Mouse (Mus musculus): ENCODE measurements around the gene Fzd4.

The Fzd4 gene

DNA sequence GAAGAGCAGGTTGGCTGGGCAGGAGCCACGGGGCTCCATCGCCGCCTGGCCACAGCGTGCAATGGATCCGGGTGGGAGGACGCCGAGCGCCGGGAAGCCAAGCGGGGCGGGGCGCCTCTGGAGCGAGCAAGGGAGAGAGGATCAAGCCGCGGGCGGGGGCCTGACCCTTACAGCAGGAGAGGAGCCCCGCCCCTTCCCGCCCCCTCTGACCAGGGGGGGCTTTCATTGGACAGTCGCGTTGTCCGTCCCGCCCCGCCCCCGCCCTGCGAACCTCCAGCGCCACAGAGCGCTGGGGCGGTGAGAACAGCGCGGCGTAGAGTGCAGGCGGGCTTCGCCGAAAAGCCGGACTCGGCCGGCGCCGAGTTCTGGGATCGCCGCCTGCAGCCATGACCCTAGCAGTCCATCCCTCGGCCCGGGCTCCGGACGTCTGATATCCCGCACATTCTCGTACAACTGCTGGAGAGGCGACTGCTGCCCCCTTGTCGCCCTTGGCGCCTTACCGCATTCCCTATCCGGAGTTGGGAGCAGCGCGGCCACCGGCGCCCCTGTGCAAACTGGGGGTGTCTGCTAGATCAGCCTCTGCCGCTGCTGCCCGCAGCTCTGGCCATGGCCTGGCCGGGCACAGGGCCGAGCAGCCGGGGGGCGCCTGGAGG is at the start of gene Fzd4, which contains the start of gene Tmem135:
TSS of gene Fzd4 (plus strand) at position 275 of the 653 bp plus-strand sequence.
TSS of gene Tmem135 (minus strand) at position 142 of the 653 bp plus-strand sequence.
- in situ Hi-C loops (cut with MboI, MseI), result loop anchor here (5.0 kb wide), 1 partner anchor 242 kb away; no protein-coding TSS in a partner anchor

DNA sequence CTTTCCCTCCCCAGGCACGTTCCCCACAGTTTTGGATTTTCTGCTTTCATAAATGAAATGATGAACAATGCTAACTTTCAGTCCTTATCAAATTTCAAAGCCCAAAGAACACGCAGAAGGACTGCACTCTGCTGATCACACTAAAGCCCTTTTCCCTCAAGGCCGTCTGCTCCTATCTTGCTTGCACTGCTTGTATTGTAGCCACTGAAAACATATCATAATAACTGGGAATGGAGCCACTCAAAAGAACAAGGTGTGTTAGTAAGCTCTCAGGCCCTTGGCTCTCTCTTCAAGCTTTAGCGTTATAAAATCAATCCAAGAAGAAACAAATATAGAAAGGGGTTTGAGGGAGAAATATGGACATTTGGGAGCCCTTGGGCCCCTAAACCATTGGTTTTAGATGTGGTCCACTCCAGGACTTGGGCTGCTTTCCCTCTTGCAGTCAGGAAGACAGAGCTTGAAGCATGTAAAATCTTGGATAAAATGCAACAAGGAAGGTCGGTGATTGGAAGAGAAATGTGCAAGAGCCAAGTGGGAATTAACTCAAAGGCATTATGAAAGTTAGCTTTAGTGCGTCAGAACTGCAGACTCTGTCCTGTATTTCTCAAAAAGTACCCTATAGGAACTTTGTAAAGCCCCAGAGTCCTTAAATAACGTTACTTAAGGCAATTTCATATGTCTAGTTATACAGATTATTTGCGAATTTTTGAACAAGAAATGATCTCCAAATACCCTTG is 48.5 kb upstream of the Fzd4 start:
- in situ Hi-C loops (cut with MboI, MseI), result no loop called here

DNA sequence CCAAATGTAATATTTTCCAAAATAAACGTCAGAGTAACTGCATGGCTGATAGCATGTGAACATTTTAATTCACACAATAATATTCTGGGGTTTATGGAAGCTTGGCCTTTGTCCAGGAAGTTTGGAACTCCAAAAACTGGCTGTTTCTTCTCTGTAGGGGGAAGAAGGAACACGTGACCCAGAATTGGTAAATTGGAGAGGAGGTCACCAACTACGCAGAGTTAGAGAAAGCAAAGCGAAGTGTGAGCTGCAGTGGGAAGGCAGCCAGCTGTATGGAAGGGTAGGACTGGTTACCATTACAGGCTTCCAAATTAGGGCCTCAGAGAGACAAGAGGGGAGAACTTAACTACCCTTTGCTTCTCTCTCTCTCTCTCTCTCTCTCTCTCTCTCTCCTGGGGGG is 47.8 kb upstream of the Fzd4 start:
- in situ Hi-C loops (cut with MboI, MseI), result no loop called here

DNA sequence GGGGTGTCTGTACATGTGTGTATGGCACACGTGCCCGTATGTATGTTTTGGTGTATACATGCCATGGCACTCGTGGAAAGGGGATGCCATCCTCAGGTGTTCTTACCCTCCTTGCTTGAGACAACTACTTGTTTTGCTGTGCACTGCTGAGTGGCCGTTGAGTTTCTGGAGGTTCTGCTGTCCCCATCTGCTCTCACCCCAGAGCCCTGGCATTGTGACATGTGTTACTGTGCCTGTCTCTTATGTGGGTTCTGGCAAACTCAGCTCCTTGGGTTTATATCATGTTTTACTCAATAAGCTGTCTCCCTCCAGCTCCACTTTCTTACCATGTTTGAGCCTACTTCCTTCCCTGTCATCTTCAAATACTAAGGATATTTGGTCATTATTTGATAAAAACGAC is 40.2 kb upstream of the Fzd4 start:
- in situ Hi-C loops (cut with MboI, MseI), result no loop called here

DNA sequence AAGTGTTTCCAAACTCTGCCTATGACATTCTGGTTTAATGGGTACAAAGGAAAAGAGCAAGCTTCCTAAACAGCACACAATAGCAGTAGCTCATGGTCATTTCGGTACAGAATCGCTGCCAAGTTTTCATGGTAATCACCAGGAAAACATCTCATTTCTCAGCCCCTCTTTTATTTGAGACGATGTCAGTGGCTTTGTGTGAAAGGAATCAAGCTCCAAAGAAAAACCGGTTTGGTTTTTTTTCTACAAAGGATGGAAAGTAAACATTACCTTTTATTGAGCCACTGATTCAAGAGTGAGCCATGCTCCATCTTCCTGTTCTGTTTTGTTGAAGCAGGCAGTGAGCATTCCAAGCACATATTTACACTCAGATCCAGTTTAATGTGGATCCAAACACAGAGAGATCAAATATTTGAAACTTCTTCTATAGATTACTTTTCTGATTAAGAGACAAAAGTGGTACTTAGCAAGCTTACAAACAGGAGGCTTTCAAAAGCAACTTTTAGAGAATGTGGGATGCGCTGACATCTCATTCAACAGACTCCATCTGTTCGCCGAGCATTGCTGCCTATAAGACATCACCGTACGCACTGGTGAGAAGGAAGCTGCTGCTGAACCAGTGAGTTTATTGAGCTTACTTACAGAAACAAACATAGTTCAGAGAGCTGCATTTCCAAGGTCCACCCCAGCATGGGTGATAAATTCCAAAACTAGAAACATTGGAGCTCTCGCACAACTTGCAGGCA is 38.8 kb upstream of the Fzd4 start:
- in situ Hi-C loops (cut with MboI, MseI), result no loop called here

DNA sequence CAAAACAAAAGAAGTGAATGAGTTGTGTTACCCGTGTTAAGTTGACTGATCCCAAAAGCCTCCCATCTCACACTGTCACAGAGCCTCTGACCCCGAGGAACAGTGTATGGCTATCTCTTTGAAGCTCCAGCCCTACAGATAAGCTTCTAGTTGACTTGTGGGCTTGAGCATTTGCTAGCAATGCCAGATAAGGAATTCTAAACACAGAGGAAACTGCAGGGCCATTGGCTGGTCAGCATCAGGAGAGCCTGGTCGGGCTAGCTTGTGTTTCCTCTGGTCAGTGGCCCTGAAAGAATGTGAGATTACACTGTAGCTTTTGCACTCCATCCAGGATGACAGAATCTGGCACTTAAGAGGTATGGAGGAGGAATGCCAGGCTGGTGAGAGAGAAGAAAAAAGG is 36.5 kb upstream of the Fzd4 start:
- in situ Hi-C loops (cut with MboI, MseI), result no loop called here

DNA sequence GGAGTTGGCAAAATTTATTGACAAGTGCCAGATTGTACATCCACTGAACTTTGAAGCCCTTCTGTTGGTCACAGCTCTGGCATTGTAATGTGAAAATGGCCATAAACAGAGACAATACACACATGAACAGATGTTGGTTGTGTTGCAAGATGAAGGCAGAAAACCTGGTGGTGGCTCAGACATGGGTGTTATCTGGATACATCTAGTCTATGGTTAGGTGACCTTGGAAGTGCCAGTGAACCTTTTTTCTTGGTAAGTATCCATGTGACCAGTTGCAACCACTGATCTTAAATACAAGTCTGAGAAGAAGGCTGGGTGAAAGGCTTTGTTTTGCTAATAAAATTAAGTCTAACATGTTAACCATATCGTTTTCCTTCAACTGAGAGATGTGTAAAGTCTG is 34.1 kb upstream of the Fzd4 start:
- in situ Hi-C loops (cut with MboI, MseI), result no loop called here

DNA sequence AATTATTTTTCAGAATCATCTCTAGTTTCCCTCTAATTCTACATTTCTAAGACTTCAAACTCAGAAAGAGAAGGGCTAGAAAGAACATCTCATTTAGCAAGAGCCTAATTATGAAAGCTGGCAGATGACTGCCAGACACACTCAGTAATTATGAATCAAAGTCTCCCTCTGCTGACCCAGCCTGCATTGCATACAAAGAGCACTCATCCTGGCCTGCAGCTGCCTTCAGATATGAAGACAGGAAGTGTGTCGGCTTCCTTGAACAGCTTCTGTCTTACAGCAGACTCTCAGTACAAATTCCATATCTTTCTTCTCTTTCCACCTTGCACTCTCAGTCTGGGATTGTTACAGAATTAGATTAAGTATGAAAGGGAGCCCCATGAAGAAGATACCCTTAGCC is 33.2 kb upstream of the Fzd4 start:
- in situ Hi-C loops (cut with MboI, MseI), result no loop called here

DNA sequence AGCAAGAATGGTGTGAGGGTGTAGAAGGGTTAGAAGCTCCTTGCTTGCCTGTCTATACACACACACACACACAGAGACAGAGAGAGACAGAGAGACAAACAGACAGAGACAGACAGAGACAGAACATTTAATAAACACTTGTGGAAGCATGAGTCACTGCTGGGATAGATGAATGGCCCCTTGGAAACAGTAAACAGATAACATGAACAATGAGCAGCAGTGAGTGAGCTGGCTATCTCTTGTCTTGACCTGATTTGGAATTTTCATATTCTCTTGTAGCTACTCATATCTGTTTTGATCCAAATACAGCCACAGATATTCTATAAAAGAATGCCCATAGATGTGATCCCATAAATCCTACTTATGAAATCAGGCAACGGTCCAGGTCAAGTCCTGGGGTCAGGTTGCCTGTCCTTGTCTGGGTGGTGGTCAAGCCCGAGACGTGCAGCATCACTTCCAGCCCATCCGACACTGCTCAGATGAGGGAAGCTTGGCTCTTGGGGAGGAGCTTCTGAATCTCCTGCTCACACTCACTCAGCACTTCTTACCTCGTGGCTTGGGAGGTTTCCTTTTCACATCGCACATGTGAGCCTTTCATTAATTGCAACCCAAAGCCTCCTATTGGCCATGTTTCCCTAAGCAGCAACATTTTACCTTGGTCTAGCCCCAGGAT is 32.4 kb upstream of the Fzd4 start:
- in situ Hi-C loops (cut with MboI, MseI), result no loop called here

DNA sequence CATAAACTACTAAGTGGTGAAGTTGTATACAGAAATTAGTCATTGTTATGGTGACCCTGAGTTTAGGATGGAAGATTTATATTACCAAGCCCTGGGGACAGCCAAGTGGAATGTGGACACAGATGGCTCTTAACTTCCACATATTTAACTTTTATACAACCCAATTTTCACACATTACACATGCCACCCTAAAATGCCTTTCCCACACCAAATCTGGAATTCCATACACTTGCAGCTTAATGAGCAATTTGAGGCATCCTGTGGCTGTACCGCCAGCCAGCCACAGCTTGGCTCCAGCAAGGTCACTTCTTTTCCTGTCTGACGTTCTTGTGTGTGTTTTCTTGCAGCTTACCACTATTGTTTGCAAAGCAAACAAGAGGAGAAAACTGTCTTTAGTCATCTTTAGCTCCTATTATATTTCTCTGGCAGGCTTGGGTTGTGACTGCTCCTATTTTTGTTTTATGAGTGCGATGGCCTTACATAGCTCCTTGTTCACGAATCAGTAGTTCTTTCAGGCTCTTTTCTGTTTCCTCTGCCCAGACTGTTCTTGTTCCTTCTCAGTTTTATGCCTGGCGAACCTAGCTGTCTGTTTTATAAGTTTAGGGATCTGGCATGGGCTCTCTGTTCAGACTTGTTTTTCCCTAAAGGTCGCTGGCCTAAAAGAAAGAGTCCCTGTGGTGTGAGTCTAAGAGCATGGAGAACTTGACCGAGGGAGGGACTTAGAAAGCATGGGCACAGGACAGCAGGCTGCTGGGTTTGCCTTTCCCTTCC is 23.0 kb upstream of the Fzd4 start:
- in situ Hi-C loops (cut with MboI, MseI), result no loop called here

DNA sequence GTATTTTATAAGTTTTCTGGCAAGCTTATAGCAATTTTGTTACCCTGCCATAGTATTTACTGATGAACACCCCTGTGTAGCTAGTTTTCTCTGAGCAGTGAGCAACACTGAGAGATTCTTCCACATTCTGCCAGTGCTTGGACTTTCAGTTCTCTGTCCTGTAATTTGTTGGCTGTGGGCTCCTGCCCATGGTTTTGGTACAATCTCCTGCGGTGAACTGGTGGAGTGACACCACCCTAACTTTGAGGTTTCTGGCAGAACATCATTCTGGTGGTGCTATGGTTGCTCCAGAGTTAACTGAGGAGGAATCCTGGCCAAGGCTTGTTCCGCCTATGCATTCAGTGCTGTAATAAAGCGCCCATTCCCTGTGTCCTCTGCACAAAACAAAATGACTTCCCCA is 21.3 kb upstream of the Fzd4 start:
- in situ Hi-C loops (cut with MboI, MseI), result no loop called here

DNA sequence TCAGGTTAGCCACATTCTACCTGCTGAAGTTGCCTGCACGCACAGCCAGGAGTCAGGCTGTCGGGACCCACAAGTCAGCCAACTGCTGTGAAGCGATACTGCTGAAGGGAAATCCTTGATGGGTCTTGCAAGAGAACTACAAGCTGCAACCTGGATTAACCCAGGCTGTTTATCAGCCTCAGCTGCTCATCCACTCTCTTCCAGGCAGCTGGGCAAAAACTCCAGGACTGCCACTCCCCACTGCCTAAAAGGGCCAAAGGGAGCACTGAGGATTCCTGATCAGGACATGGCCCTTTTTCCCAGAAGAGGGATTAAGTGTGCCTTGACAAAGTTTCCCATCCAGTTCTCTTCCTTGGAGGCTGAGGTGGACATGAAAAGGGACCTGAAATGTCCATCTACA is 15.2 kb upstream of the Fzd4 start:
- in situ Hi-C loops (cut with MboI, MseI), result no loop called here

DNA sequence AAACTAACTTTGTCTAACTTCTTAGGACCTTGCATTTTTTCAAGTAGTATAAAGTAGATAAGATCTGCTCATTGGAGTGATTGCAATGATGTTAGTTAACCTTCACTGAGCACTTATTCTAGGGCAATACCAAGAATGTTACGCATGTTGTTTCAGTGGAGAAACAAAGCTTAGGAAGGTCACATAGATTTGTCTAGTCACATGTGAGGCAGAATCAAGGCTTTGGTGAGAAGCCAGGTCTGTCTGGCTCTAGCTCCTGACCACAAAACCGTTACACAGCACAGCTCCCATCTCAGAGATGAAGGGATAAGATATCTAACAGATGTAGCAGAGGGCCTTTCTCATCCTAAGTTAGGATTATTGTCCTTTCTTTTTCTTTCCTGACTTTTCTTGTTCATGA is 13.5 kb upstream of the Fzd4 start:
- in situ Hi-C loops (cut with MboI, MseI), result no loop called here

DNA sequence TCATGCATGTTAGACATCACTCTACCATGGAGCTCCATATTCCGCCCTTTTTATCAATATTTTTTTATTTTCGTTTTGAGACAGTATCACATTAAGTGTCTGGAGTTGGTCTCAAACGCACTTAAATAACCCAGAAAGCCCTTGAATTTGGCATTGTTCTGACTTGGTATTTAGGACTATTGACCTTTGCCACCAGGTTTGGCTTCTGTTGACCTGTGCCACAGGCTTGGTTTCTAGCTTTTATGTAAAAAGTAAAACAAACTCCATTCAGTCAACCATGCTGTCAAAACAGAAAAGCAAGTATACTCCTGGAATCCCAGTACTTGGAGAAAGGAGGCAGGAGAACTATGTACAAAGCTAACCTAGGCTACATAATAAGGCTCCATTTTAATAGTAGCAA is 12.9 kb upstream of the Fzd4 start:
- in situ Hi-C loops (cut with MboI, MseI), result no loop called here

DNA sequence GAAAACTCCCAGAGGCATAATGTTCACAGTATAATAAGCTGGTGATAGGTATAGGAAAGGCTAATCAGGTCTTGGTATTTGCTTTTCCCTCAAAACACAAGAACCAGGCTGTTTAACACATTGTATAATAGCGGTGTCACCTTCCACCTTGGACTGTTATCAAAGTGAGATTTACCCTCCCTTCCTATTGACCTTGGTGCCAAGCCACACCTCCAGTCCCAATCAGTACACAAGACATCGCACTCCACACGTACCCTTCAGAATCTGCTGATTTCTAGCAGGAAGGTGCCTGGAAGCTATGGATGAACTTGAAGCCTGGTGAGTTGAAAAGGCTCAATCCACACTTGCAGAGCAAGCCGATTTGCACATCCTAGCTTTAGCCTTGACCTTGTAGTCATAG is 12.3 kb upstream of the Fzd4 start:
- in situ Hi-C loops (cut with MboI, MseI), result no loop called here

DNA sequence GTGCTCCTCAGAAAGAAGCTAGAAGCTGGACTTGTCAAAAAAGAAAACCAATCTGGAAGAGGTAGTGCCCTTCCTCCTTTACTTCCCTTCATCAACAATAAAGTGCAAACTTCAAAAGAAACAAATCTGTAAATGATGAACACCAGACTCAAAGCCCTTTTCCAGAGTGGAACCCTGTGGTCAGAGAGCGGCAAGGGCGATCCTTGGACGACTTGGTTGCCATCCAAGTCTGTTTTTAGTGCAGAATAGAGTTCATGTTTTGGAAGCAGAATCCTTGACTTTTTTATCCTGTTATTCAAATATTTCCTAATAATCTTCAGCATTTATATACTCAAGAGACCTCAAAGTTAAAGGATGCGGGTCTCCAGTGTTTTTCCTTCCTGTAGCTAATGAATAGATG is 11.8 kb upstream of the Fzd4 start:
- in situ Hi-C loops (cut with MboI, MseI), result no loop called here

DNA sequence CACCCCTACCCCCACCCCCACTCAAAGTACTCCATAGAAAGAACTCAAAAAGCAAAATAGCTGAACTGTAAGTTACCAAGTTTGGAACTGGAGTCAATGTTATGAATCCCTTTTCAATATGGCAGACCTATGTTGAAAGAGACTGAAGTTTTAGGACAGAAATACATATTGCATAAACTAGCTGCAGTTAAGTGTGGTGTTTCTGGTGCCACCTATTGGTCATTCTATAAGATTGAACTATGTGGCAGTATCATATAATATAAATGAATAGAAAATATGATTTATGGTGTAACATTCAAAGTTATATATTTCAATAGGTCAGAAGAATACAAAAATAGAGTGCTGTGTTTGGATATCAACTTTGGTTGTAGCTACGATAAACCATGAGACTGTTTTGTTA is 11.3 kb upstream of the Fzd4 start:
- in situ Hi-C loops (cut with MboI, MseI), result no loop called here

DNA sequence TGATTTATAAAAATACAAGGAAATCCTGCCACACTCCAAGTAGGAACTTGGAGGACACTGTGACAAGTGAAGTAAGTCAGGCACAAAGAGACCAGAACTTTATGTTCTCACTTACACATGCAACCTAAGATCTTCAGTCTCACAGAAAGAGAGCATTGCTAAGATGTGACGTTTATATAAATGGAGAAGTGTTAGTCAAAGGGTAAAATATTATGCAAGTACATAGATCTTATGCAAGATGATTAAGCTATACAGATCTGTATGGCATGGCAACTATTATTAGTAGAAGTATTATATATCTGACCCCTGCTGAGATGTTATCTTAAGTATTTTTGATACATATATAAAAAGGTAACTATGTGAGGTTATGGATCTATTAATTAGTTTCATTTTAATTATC is 8.8 kb upstream of the Fzd4 start:
- in situ Hi-C loops (cut with MboI, MseI), result no loop called here

DNA sequence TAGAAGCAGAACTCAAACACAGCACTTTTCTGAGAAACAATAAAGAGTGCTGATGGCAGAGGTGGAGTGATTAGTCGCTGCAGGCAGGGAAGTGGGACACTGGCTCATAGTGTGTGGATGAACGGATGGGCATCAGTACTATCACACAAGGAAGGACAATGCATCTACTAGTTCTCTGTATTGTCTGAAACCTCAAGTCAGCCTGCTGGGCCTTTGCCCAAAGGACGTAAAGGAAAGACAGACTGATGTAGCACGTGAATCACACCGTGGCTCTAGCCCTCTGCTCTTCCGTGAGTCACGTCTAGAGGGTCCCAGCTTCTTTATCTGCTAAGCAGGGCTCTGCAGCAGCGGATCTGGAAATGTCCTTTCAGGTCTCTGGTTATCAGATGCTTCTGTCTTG is 7.8 kb upstream of the Fzd4 start:
- in situ Hi-C loops (cut with MboI, MseI), result no loop called here

DNA sequence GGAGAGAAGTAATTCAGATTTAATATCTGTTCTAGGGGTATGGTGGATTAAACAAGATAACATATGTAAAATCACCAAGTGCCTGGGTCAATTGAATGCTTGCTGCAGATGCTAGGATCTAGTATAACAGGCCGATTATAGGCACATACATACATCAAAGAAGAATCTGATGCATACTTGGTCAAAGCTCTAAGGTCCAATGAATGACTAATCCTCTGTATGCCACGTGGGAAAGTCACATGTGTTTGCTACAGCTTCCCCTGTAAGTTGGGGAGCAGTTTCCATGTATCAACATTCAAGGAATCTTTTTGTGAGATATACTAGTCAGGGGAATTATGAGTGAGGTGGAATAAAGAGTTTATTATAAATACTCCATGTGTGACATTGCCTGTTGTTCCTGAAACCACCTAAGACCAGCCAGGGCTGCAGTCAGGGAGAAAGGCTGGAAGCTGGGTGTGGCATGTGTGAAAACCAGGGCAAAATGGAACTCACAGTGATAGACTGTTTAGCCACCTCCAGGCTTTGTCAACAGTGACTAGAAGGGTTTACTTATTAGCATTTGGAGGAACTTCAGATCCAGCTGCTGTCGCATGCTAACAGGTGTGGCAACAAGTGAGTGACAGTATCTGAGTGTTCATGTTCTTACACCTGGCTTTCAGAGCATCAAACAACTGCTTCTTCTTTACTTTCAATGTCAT is 6.2 kb upstream of the Fzd4 start:
- in situ Hi-C loops (cut with MboI, MseI), result no loop called here

DNA sequence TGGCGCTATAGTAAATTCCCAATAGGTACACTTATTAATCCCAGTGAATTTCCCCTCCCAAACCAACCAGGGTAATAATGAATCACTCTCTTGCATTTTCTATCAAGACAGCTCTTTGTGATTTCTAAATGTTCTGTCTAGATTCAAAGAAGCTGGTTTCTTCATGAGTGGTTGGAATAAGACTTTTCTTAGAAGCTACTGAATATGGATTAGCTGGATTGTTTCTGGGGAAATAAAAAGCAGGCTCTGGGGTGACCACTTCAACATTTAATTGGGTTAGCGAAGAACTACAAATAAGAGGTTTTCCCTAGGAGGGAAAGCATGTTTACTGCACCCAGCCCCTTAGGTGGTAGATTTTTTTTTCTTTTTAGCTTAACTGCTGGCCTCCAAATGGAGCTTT is 3.4 kb upstream of the Fzd4 start:
- in situ Hi-C loops (cut with MboI, MseI), result loop anchor here (5.0 kb wide), 1 partner anchor 238 kb away; no protein-coding TSS in a partner anchor

All from T-helper 2 cell (primary cell).